Mouse (Mus musculus) neural tube, embryonic 12.5 days (tissue): ENCODE results near the gene Tmem200a. TPM values are rescaled to one million over a fixed set of nuclear protein-coding genes. Genes with fewer than 3 reads are reported as not detected.

Experiments
- ATAC-seq: fragments of 200-750 bp; cut with Nextera tagmentation; 2 replicates; pipeline ENCODE4 v1.8.0; 2017; ENCODE audit warnings: low read depth, mild to moderate bottlenecking, moderate TSS enrichment, moderate library complexity; ENCODE audit not compliant: low FRiP score
- H3K27ac ChIP-seq: fragments of 300-500 bp; sonication (generic); 2 replicates; pipeline ENCODE4 v1.5.1; 2016
- H3K27me3 ChIP-seq: fragments of 300-500 bp; sonication (generic); replicated peaks from 2 replicates; pipeline ENCODE4 v1.6.1; 2016; ENCODE audit warnings: mild to moderate bottlenecking
- H3K36me3 ChIP-seq: fragments of 300-500 bp; sonication (generic); 2 replicates; pipeline ENCODE4 v1.6.1; 2016; ENCODE audit warnings: mild to moderate bottlenecking
- H3K4me1 ChIP-seq: fragments of 300-500 bp; sonication (generic); 2 replicates; pipeline ENCODE4 v1.6.1; 2016
- H3K4me2 ChIP-seq: fragments of 300-500 bp; sonication (generic); replicated peaks from 2 replicates; pipeline ENCODE4 v1.6.1; 2016; ENCODE audit warnings: mild to moderate bottlenecking
- H3K4me3 ChIP-seq: fragments of 300-500 bp; sonication (generic); 2 replicates; pipeline ENCODE4 v1.5.1; 2016
- H3K9ac ChIP-seq: fragments of 300-500 bp; sonication (generic); 2 replicates; pipeline ENCODE4 v1.6.1; 2016; ENCODE audit warnings: mild to moderate bottlenecking
- H3K9me3 ChIP-seq: fragments of 300-500 bp; sonication (generic); 2 replicates; pipeline ENCODE4 v1.6.1; 2016; ENCODE audit warnings: mild to moderate bottlenecking
- WGBS: fragments of 180-500 bp; shearing (Covaris S2); methylation state at CpG from one replicate; pipeline ENCODE4 v1.1.7; 2016; 5-methylcytosine and 5-hydroxymethylcytosine counted together
- polyA plus RNA-seq: library from polyadenylated mRNA; unstranded; fragments of >200 nt; fragmentation: Nextera tagmentation; extraction: Ambion mirVana; gene quantifications from 2 replicates; pipeline ENCODE4 v1.2.1, GENCODE M21; 2016

Gene Tmem200a
- polyA plus RNA-seq, 1 experiment from 2014 or later, result 18.5 TPM

- Histone ChIP-seq H3K9me3 (no peaks in the 10 kb centered on the region), H3K36me3 (no peaks in the 10 kb centered on the region), H3K4me2 (no peak overlapping the region), H3K9ac (no peak overlapping the region), H3K4me3 (no peak overlapping the region), H3K27ac (no peak overlapping the region), H3K27me3 (no peaks in the 10 kb centered on the region), H3K4me1 (no peaks in the 10 kb centered on the region)
- ATAC-seq, result no peak
- WGBS, result 83% methylated on average over 3 of the region's 3 CpGs
These were observed 19.1 kb downstream of the Tmem200a start for GRCm38 (mm10) chr10:26059662-26060307.

- Histone ChIP-seq H3K4me3 (no peak overlapping the region), H3K4me2 (no peak overlapping the region), H3K4me1 (no peaks in the 10 kb centered on the region), H3K36me3 (no peaks in the 10 kb centered on the region), H3K27me3 (no peaks in the 10 kb centered on the region), H3K9me3 (no peaks in the 10 kb centered on the region), H3K9ac (no peak overlapping the region), H3K27ac (no peak overlapping the region)
- 81% methylated on average over 2 of the region's 2 CpGs for WGBS
- ATAC-seq, result no peak
These were observed 27.7 kb downstream of the Tmem200a start for GRCm38 (mm10) chr10:26051177-26051576.

- Histone ChIP-seq H3K27ac (no peak overlapping the region), H3K36me3 (no peaks in the 10 kb centered on the region), H3K4me3 (no peak overlapping the region), H3K9ac (no peak overlapping the region), H3K4me1 (no peaks in the 10 kb centered on the region), H3K27me3 (no peaks in the 10 kb centered on the region), H3K9me3 (no peaks in the 10 kb centered on the region), H3K4me2 (no peak overlapping the region)
- no peak for ATAC-seq
- 80% methylated on average over 5 of the region's 5 CpGs for WGBS
These were observed 43.9 kb downstream of the Tmem200a start for GRCm38 (mm10) chr10:26034931-26035330.

- no peak overlapping the region for H3K27ac ChIP-seq
- H3K4me3 ChIP-seq, result no peak overlapping the region
- no peaks in the 10 kb centered on the region for H3K36me3 ChIP-seq
- no peaks in the 10 kb centered on the region for H3K4me1 ChIP-seq
- ATAC-seq, result no peak
- H3K9ac ChIP-seq, result no peak overlapping the region
- 87% methylated on average over 3 of the region's 3 CpGs for WGBS
- H3K27me3 ChIP-seq, result no peaks in the 10 kb centered on the region
- no peaks in the 10 kb centered on the region for H3K9me3 ChIP-seq
- no peak overlapping the region for H3K4me2 ChIP-seq
These were observed 60.1 kb downstream of the Tmem200a start for GRCm38 (mm10) chr10:26018740-26019139.

GRCm38 (mm10) chr10:26014298-26014697 is 64.6 kb downstream of the Tmem200a start:
- Histone ChIP-seq H3K27me3 (no peaks in the 10 kb centered on the region), H3K36me3 (no peaks in the 10 kb centered on the region), H3K9me3 (no peaks in the 10 kb centered on the region), H3K27ac (no peak overlapping the region), H3K4me1 (no peaks in the 10 kb centered on the region), H3K4me3 (no peak overlapping the region), H3K9ac (no peak overlapping the region), H3K4me2 (no peak overlapping the region)
- no peak for ATAC-seq
- WGBS, result 68% methylated on average over 1 of the region's 1 CpGs

- 70% methylated on average over 5 of the region's 5 CpGs for WGBS
- Histone ChIP-seq H3K36me3 (no peaks in the 10 kb centered on the region), H3K9ac (no peak overlapping the region), H3K27ac (no peak overlapping the region), H3K4me1 (no peaks in the 10 kb centered on the region), H3K4me2 (no peak overlapping the region), H3K9me3 (no peaks in the 10 kb centered on the region), H3K27me3 (no peaks in the 10 kb centered on the region), H3K4me3 (no peak overlapping the region)
- no peak for ATAC-seq
These were observed 69.9 kb downstream of the Tmem200a start for GRCm38 (mm10) chr10:26008948-26009347.

- Histone ChIP-seq H3K27ac (no peak overlapping the region), H3K9ac (no peak overlapping the region), H3K4me2 (no peak overlapping the region), H3K4me3 (no peak overlapping the region), H3K36me3 (no peaks in the 10 kb centered on the region), H3K9me3 (no peaks in the 10 kb centered on the region), H3K27me3 (no peaks in the 10 kb centered on the region), H3K4me1 (no peaks in the 10 kb centered on the region)
- 89% methylated on average over 6 of the region's 6 CpGs for WGBS
- no peak for ATAC-seq
These were observed 73.4 kb downstream of the Tmem200a start for GRCm38 (mm10) chr10:26005471-26005870.

GRCm38 (mm10) chr10:26000893-26001292 is 78.0 kb downstream of the Tmem200a start:
- Histone ChIP-seq H3K4me1 (no peaks in the 10 kb centered on the region), H3K4me3 (no peak overlapping the region), H3K36me3 (no peaks in the 10 kb centered on the region), H3K27me3 (no peaks in the 10 kb centered on the region), H3K9ac (no peak overlapping the region), H3K4me2 (no peak overlapping the region), H3K9me3 (no peaks in the 10 kb centered on the region), H3K27ac (no peak overlapping the region)
- WGBS, result 93% methylated on average over 2 of the region's 2 CpGs
- no peak for ATAC-seq

- 79% methylated on average over 5 of the region's 5 CpGs for WGBS
- H3K9me3 ChIP-seq, result no peaks in the 10 kb centered on the region
- no peak overlapping the region for H3K27ac ChIP-seq
- no peak overlapping the region for H3K4me2 ChIP-seq
- no peak overlapping the region for H3K4me3 ChIP-seq
- H3K9ac ChIP-seq, result no peak overlapping the region
- H3K36me3 ChIP-seq, result no peaks in the 10 kb centered on the region
- H3K4me1 ChIP-seq, result no peaks in the 10 kb centered on the region
- ATAC-seq, result no peak
- no peaks in the 10 kb centered on the region for H3K27me3 ChIP-seq
These were observed 79.4 kb downstream of the Tmem200a start for GRCm38 (mm10) chr10:25999291-25999930.

- Histone ChIP-seq H3K4me2 (no peak overlapping the region), H3K4me1 (no peaks in the 10 kb centered on the region), H3K27me3 (no peaks in the 10 kb centered on the region), H3K4me3 (no peak overlapping the region), H3K27ac (no peak overlapping the region), H3K36me3 (no peaks in the 10 kb centered on the region), H3K9me3 (no peaks in the 10 kb centered on the region), H3K9ac (no peak overlapping the region)
- ATAC-seq, result no peak
- 58% methylated on average over 2 of the region's 2 CpGs for WGBS
These were observed 94.8 kb downstream of the Tmem200a start for GRCm38 (mm10) chr10:25984056-25984455.

GRCm38 (mm10) chr10:25982617-25983016 is 96.2 kb downstream of the Tmem200a start:
- no peak for ATAC-seq
- no peak overlapping the region for H3K9ac ChIP-seq
- no peaks in the 10 kb centered on the region for H3K4me1 ChIP-seq
- H3K9me3 ChIP-seq, result 0 out of 2 replicates have a peak, but pooled peaks cover 5% of the 10 kb centered on the region
- no peaks in the 10 kb centered on the region for H3K27me3 ChIP-seq
- no peaks in the 10 kb centered on the region for H3K36me3 ChIP-seq
- 78% methylated on average over 1 of the region's 1 CpGs for WGBS
- no peak overlapping the region for H3K4me2 ChIP-seq
- no peak overlapping the region for H3K4me3 ChIP-seq
- no peak overlapping the region for H3K27ac ChIP-seq

- Histone ChIP-seq H3K9me3 (no peaks in the 10 kb centered on the region), H3K4me1 (no peaks in the 10 kb centered on the region; the same call in 1 of the 2 replicates), H3K4me3 (no peak overlapping the region), H3K27ac (no peak overlapping the region), H3K27me3 (no peaks in the 10 kb centered on the region), H3K36me3 (no peaks in the 10 kb centered on the region), H3K4me2 (no peak overlapping the region), H3K9ac (no peak overlapping the region)
- WGBS, result 61% methylated on average over 4 of the region's 4 CpGs
- no peak for ATAC-seq
These were observed 116.0 kb downstream of the Tmem200a start for GRCm38 (mm10) chr10:25962863-25963262.

- no peak overlapping the region for H3K4me3 ChIP-seq
- no peaks in the 10 kb centered on the region for H3K36me3 ChIP-seq
- H3K27me3 ChIP-seq, result no peaks in the 10 kb centered on the region
- no peaks in the 10 kb centered on the region for H3K9me3 ChIP-seq
- no peak for ATAC-seq
- H3K9ac ChIP-seq, result no peak overlapping the region
- H3K27ac ChIP-seq, result no peak overlapping the region
- H3K4me1 ChIP-seq, result no peaks in the 10 kb centered on the region; the same call in 1 of the 2 replicates
- H3K4me2 ChIP-seq, result no peak overlapping the region
- WGBS, result 89% methylated on average over 2 of the region's 2 CpGs
These were observed 117.8 kb downstream of the Tmem200a start for GRCm38 (mm10) chr10:25961066-25961465.
